Mouse (Mus musculus): ENCODE measurements around the gene Lcn2.

Gene Lcn2

GRCm38 (mm10) chr2:32382689-32383088 is 5.4 kb downstream of the Lcn2 start:
- Histone ChIP-seq H3K36me3 (ENCODE audit: insufficient read depth, low read length) (peaks cover 23% of the 10 kb centered on the region), H3K4me3 (replicated peaks; ENCODE audit: low read length) (no peak overlapping the region), H3K9me3 (ENCODE audit: low read length) (peaks cover 7% of the 10 kb centered on the region; the same call in 1 of the 2 replicates), H3K4me1 (replicated peaks; ENCODE audit: low read depth, low read length) (peaks cover 17% of the 10 kb centered on the region), H3K27me3 (ENCODE audit: insufficient read depth, low read length) (peaks cover 68% of the 10 kb centered on the region)
- no peak for TF ChIP-seq CTCF (conservative IDR thresholded peaks at IDR 0.05; ENCODE audit: low read length)
- no peak for TF ChIP-seq NANOG (IDR thresholded peaks at IDR 0.05; ENCODE audit: borderline replicate concordance, low read length)
- TF ChIP-seq POU5F1 (IDR thresholded peaks at IDR 0.05; ENCODE audit: borderline replicate concordance, low read length), result no peak

GRCm38 (mm10) chr2:32381775-32382223 is 6.3 kb downstream of the Lcn2 start, which contains the start of gene 1110008P14Rik:
Gene 1110008P14Rik, minus strand, starts transcription at chr2:32381938.
- Histone ChIP-seq H3K27me3 (ENCODE audit: insufficient read depth, low read length) (peaks cover 66% of the 10 kb centered on the region), H3K4me1 (replicated peaks; ENCODE audit: low read depth, low read length) (peaks cover 17% of the 10 kb centered on the region), H3K9me3 (ENCODE audit: low read length) (peaks cover 7% of the 10 kb centered on the region; the same call in 1 of the 2 replicates), H3K4me3 (replicated peaks; ENCODE audit: low read length) (peak within 1 kb of the TSS; percentile 93), H3K36me3 (ENCODE audit: insufficient read depth, low read length) (peaks cover 31% of the 10 kb centered on the region)
- TF ChIP-seq NANOG (IDR thresholded peaks at IDR 0.05; ENCODE audit: borderline replicate concordance, low read length) (no peak), POU5F1 (IDR thresholded peaks at IDR 0.05; ENCODE audit: borderline replicate concordance, low read length) (no peak), CTCF (conservative IDR thresholded peaks at IDR 0.05; ENCODE audit: low read length) (no peak)

DNA sequence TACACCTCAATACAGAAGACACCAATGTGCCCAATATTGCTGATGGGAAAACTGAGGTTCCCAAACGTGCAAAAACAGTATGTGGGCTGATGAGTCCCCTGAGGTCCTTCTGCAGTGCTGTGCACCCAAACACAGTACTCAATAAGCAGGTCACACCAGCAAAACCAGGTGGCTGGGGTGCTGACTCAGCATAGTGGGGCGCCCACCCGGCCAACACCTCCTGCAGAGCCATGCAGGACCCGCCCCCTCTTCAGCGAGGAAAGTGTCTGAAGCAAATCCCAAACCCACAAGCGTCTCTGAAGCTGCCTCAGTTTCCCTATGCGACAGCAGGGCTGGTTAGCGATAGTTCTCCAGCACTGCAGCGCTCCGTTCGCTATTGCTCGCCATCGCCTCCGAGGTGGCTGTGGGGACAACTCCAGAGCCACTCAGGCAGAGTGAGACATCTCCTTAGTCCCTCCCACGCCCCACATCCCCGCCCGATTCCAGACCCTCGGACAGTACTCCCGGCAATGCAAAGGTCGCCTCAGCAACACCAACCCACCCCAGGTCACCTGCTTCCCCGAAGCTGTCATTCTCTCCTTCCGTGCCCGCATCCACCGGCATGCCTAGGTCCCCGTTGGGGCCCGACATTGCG is 6.8 kb downstream of the Lcn2 start:
- Histone ChIP-seq H3K9me3 (ENCODE audit: low read length) (peaks cover 7% of the 10 kb centered on the region; the same call in 1 of the 2 replicates), H3K4me3 (replicated peaks; ENCODE audit: low read length) (peak overlapping the region; percentile 93), H3K27me3 (ENCODE audit: insufficient read depth, low read length) (peaks cover 61% of the 10 kb centered on the region), H3K36me3 (ENCODE audit: insufficient read depth, low read length) (peaks cover 37% of the 10 kb centered on the region), H3K4me1 (replicated peaks; ENCODE audit: low read depth, low read length) (peaks cover 17% of the 10 kb centered on the region)
- TF ChIP-seq CTCF (conservative IDR thresholded peaks at IDR 0.05; ENCODE audit: low read length) (no peak), POU5F1 (IDR thresholded peaks at IDR 0.05; ENCODE audit: borderline replicate concordance, low read length) (no peak), NANOG (IDR thresholded peaks at IDR 0.05; ENCODE audit: borderline replicate concordance, low read length) (no peak)

- H3K4me1 ChIP-seq (replicated peaks; ENCODE audit: low read depth, low read length), result peaks cover 25% of the 10 kb centered on the region
- peaks cover 49% of the 10 kb centered on the region for H3K36me3 ChIP-seq (ENCODE audit: insufficient read depth, low read length)
- no peaks in the 10 kb centered on the region for H3K9me3 ChIP-seq (ENCODE audit: low read length)
- TF ChIP-seq NANOG (IDR thresholded peaks at IDR 0.05; ENCODE audit: borderline replicate concordance, low read length) (no peak), POU5F1 (IDR thresholded peaks at IDR 0.05; ENCODE audit: borderline replicate concordance, low read length) (no peak), CTCF (conservative IDR thresholded peaks at IDR 0.05; ENCODE audit: low read length) (no peak)
- peaks cover 56% of the 10 kb centered on the region for H3K27me3 ChIP-seq (ENCODE audit: insufficient read depth, low read length)
- no peak overlapping the region for H3K4me3 ChIP-seq (replicated peaks; ENCODE audit: low read length)
Observed at GRCm38 (mm10) chr2:32380001-32380500, 8.0 kb downstream of the Lcn2 start.

DNA sequence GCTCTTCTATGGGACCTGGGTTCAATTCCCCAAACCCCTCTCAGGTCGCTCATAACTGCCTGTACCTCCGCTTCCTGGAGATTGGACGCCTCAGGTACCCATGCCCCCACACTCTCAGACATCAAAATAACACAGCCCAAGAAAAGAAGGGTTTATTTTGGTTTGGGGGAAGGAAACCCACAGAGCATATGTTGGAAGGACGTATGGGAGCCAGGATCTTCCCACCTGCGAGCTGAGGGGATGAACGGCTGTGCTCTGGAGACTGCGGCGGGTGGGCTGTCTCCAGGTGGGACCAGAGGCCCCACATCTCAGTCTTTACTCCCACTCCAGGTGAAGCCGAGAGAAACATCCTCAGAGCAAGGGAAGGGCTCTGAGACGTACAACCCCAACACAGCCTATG is 11.1 kb downstream of the Lcn2 start:
- H3K4me3 ChIP-seq (replicated peaks; ENCODE audit: low read length), result no peak overlapping the region
- H3K36me3 ChIP-seq (ENCODE audit: insufficient read depth, low read length), result peaks cover 67% of the 10 kb centered on the region
- peaks cover 27% of the 10 kb centered on the region for H3K27me3 ChIP-seq (ENCODE audit: insufficient read depth, low read length)
- no peaks in the 10 kb centered on the region for H3K9me3 ChIP-seq (ENCODE audit: low read length)
- peaks cover 34% of the 10 kb centered on the region for H3K4me1 ChIP-seq (replicated peaks; ENCODE audit: low read depth, low read length)
- no peak for TF ChIP-seq CTCF (conservative IDR thresholded peaks at IDR 0.05; ENCODE audit: low read length)
- TF ChIP-seq POU5F1 (IDR thresholded peaks at IDR 0.05; ENCODE audit: borderline replicate concordance, low read length), result no peak
- TF ChIP-seq NANOG (IDR thresholded peaks at IDR 0.05; ENCODE audit: borderline replicate concordance, low read length), result no peak

DNA sequence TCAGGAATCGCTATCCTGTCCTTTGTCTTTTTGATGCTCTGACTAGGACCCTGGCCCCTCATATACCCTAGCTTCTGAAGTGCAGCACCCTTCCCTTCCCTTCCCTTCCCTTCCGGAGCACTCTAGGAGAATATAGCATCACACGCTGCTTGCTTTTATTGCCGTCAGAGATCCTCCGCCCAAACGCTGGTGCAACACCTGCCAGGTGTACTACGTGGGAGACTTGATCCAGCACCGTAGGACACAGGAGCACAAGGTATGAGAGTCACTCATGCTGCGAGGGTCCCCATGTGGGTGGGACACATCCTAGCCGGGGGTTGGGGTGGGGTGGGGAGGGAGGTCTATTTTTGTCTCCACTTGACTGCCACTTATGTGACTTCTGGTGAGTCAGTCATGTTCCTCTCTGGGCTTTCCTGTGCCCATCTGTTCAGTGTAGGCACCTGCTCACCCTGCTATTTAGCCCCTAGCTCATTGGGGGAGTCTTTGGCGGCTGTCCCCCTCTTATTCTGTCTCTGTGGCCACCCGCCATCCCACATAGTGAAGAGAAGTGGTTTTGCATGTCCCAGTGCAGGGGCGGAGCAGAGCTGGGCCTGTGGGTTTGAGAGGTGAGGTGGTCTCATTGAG is 12.6 kb downstream of the Lcn2 start:
- Histone ChIP-seq H3K9me3 (ENCODE audit: low read length) (no peaks in the 10 kb centered on the region), H3K4me1 (replicated peaks; ENCODE audit: low read depth, low read length) (peaks cover 26% of the 10 kb centered on the region), H3K36me3 (ENCODE audit: insufficient read depth, low read length) (peaks cover 82% of the 10 kb centered on the region), H3K27me3 (ENCODE audit: insufficient read depth, low read length) (peaks cover 14% of the 10 kb centered on the region), H3K4me3 (replicated peaks; ENCODE audit: low read length) (no peak overlapping the region)
- TF ChIP-seq NANOG (IDR thresholded peaks at IDR 0.05; ENCODE audit: borderline replicate concordance, low read length) (no peak), POU5F1 (IDR thresholded peaks at IDR 0.05; ENCODE audit: borderline replicate concordance, low read length) (no peak), CTCF (conservative IDR thresholded peaks at IDR 0.05; ENCODE audit: low read length) (no peak)

- TF ChIP-seq NANOG (IDR thresholded peaks at IDR 0.05; ENCODE audit: borderline replicate concordance, low read length) (no peak), CTCF (conservative IDR thresholded peaks at IDR 0.05; ENCODE audit: low read length) (no peak), POU5F1 (IDR thresholded peaks at IDR 0.05; ENCODE audit: borderline replicate concordance, low read length) (no peak)
- H3K36me3 ChIP-seq (ENCODE audit: insufficient read depth, low read length), result peaks cover 80% of the 10 kb centered on the region
- no peaks in the 10 kb centered on the region for H3K9me3 ChIP-seq (ENCODE audit: low read length)
- no peak overlapping the region for H3K4me3 ChIP-seq (replicated peaks; ENCODE audit: low read length)
- H3K4me1 ChIP-seq (replicated peaks; ENCODE audit: low read depth, low read length), result peaks cover 26% of the 10 kb centered on the region
- peaks cover 2% of the 10 kb centered on the region for H3K27me3 ChIP-seq (ENCODE audit: insufficient read depth, low read length)
Observed at GRCm38 (mm10) chr2:32374191-32374590, 13.9 kb downstream of the Lcn2 start.

- Histone ChIP-seq H3K27me3 (ENCODE audit: insufficient read depth, low read length) (peaks cover 5% of the 10 kb centered on the region), H3K4me3 (replicated peaks; ENCODE audit: low read length) (no peak overlapping the region), H3K4me1 (replicated peaks; ENCODE audit: low read depth, low read length) (peaks cover 23% of the 10 kb centered on the region), H3K36me3 (ENCODE audit: insufficient read depth, low read length) (peaks cover 30% of the 10 kb centered on the region), H3K9me3 (ENCODE audit: low read length) (no peaks in the 10 kb centered on the region)
- TF ChIP-seq NANOG (IDR thresholded peaks at IDR 0.05; ENCODE audit: borderline replicate concordance, low read length) (no peak), CTCF (conservative IDR thresholded peaks at IDR 0.05; ENCODE audit: low read length) (no peak), POU5F1 (IDR thresholded peaks at IDR 0.05; ENCODE audit: borderline replicate concordance, low read length) (no peak)
Observed at GRCm38 (mm10) chr2:32367315-32367714, 20.7 kb downstream of the Lcn2 start.
